Mouse (Mus musculus): Measurements from ENCODE around the gene Wfdc15b. TPM values are rescaled to one million over a fixed set of nuclear protein-coding genes. Genes with fewer than 3 reads are reported as not detected.

Wfdc15b gene
- polyA plus RNA-seq, 1 experiment, result not detected

DNA sequence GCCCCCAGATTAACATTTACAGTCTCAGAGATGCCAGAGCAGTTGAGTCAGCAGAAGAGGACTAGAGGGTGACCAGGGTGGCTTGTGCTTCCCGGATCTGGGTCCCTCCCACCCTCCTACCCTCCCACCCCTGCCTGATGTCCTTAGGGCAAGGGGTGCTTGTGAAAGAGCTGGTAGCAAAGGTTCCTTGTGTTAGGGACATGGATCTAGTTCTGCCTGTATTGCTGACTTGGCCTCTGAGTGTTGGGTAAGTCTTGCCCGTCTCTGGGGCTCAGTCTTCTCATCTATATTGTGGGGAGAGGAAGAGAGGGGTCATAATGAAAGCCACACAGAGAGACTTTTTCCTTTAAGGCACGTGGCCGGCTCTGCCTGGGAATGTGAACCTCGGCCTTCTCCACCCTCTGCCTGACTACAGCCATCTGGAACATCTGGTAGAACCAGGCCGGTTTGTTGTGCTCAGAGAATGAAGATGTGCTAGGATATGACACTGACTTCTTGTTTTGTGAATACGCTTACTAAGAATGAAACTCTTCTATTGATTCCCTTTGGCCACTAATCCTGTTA lies 38.7 kb downstream of the Wfdc15b start, which contains the start of gene Wfdc5:
Gene Wfdc5, minus strand, starts transcription at position 51 of the 564 bp plus-strand sequence.
- Histone ChIP-seq H3K27ac (ENCODE audit: insufficient read depth, low read depth, low read length) (no peak within 1 kb of the TSS), H3K4me3 (ENCODE audit: insufficient read depth, low read length) (no peak within 1 kb of the TSS), H3K4me1 (ENCODE audit: control insufficient read depth, insufficient read depth, low read length) (no peaks in the 10 kb centered on the region)
- TF ChIP-seq CTCF (IDR thresholded peaks at IDR 0.05; ENCODE audit: low read depth, low read length), result no peak
- no peak for TF ChIP-seq POLR2A (IDR thresholded peaks at IDR 0.05; ENCODE audit: borderline replicate concordance, low read depth, low read length)

DNA sequence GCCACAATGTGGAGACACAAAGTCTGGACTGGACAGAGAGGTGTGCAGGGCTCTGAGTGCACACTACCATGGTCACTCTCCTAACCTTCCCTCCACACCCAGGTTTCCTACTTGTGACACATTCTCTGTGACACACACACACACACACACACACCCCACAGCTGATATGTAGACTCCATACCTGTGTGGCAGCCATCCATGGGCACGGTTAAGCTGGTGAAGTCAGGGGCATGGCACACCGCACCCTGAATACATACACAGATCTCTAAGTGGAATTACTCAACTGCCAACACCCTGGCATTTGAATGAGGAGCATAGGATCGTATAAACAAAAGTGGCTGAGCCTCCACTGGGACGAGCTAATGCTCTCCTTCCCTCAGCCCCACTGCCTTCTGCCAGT lies 40.7 kb downstream of the Wfdc15b start:
- TF ChIP-seq CTCF (IDR thresholded peaks at IDR 0.05; ENCODE audit: low read depth, low read length) (no peak), POLR2A (IDR thresholded peaks at IDR 0.05; ENCODE audit: borderline replicate concordance, low read depth, low read length) (no peak)
- Histone ChIP-seq H3K4me3 (ENCODE audit: insufficient read depth, low read length) (no peak overlapping the region), H3K27ac (ENCODE audit: insufficient read depth, low read depth, low read length) (no peak overlapping the region)

DNA sequence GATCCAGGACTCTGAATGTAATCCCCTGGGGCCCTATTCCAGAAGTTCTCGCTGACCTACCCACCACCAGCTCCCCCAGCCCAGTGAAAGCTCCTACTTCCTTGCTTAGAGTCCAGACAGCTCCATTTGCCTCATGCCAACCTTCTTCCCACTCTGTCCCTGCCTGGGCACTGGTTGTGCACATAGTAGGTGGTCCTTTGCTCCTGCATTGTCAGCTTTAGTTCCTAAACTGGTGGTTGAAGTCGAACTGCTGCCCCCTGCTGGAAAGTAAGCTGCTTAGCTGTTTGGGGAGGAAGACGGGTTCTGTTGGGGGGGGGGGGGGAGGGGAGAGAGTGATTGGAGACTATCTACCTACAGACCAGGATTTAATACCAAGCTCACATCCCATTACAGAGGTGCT lies 41.3 kb downstream of the Wfdc15b start:
- no peaks in the 10 kb centered on the region for H3K4me1 ChIP-seq (ENCODE audit: control insufficient read depth, insufficient read depth, low read length)
- no peak overlapping the region for H3K27ac ChIP-seq (ENCODE audit: insufficient read depth, low read depth, low read length)
- no peak overlapping the region for H3K4me3 ChIP-seq (ENCODE audit: insufficient read depth, low read length)
- TF ChIP-seq POLR2A (IDR thresholded peaks at IDR 0.05; ENCODE audit: borderline replicate concordance, low read depth, low read length), result no peak
- peak; percentile 67 for TF ChIP-seq CTCF (IDR thresholded peaks at IDR 0.05; ENCODE audit: low read depth, low read length)

More for the DNA sequence above, 40.7 kb downstream of the Wfdc15b start:
- H3K4me1 ChIP-seq (ENCODE audit: control insufficient read depth, insufficient read depth, low read length), result no peaks in the 10 kb centered on the region

DNA sequence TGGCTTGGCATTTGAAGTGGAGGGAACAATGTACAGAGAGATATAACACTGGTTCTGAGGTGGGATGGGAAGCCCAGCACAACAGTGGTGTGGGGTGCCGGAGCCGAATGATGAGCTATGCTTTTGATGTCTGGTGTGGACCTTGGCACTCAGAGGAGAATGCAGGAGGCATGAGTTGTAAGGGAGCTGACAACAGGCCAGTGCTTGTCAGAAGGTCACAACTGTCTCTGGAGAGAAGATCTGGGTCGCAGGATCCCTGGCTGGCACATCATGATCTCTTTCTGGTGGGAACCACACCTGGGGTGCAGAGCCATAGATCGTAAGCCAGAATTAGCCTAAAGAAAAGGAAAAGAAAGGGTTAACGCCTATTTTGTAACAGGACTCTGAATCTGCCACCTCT lies 43.6 kb downstream of the Wfdc15b start:
- no peak overlapping the region for H3K4me3 ChIP-seq (ENCODE audit: insufficient read depth, low read length)
- no peak overlapping the region for H3K27ac ChIP-seq (ENCODE audit: insufficient read depth, low read depth, low read length)
- no peaks in the 10 kb centered on the region for H3K4me1 ChIP-seq (ENCODE audit: control insufficient read depth, insufficient read depth, low read length)
- TF ChIP-seq CTCF (IDR thresholded peaks at IDR 0.05; ENCODE audit: low read depth, low read length) (no peak), POLR2A (IDR thresholded peaks at IDR 0.05; ENCODE audit: borderline replicate concordance, low read depth, low read length) (no peak)

DNA sequence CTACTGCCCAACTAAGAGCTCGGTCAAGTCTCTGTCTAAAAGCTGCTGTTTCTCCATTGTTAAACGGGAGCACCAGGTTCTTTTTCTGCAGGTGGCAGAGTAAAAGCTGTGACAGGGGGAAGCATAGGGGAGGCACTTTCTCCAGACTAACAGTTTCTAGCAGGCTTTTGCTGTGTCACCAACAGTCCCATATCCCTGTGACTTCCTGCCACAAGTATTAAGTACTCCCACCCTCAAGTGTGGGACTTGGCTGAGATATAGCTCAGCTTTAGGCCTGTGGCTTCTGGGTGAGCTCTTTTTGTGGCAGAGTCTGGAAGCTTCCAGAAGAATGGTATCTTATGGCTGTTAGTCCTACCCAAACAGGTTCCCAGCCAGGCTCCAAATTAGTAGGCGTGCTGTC lies 45.6 kb downstream of the Wfdc15b start:
- Histone ChIP-seq H3K4me3 (ENCODE audit: insufficient read depth, low read length) (no peak overlapping the region), H3K4me1 (ENCODE audit: control insufficient read depth, insufficient read depth, low read length) (no peaks in the 10 kb centered on the region), H3K27ac (ENCODE audit: insufficient read depth, low read depth, low read length) (no peak overlapping the region)
- TF ChIP-seq CTCF (IDR thresholded peaks at IDR 0.05; ENCODE audit: low read depth, low read length) (no peak), POLR2A (IDR thresholded peaks at IDR 0.05; ENCODE audit: borderline replicate concordance, low read depth, low read length) (no peak)

DNA sequence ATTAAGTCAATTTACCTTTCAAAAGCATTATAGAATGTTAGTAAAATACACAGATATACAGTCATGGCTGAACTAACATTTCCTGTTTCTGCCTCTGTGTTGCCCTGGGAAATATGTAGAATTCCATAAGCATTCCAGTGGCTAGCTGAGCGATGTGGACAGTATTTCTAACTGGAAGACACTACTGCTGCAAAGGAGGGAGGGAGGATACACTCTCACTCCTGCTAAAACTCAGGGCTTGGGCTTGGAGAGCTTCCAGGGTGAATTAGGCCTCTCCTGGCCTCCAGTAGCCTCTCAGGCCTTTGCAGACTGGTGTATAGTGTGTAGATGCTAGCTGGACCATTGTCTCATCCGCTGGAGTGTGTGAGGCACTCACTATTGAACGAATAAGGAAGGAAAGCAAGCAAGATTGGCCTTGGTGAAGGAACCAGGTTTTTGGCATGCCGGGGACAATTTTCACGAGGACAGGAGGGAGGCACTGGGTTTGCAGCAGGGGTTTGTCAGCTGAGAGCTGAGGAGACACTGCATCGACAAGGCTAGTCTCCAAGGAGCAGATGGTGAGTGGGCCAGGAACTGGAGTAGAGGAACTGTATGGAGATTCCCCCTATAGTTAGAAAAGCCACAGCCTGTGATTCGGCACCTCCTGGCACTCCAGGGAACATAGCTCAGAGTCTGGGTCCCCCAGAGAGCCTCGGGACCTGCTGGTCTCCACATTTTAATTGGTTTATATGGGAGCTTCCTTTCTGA lies 46.6 kb downstream of the Wfdc15b start:
- no peak overlapping the region for H3K4me3 ChIP-seq (ENCODE audit: insufficient read depth, low read length)
- no peaks in the 10 kb centered on the region for H3K4me1 ChIP-seq (ENCODE audit: control insufficient read depth, insufficient read depth, low read length)
- no peak overlapping the region for H3K27ac ChIP-seq (ENCODE audit: insufficient read depth, low read depth, low read length)
- TF ChIP-seq POLR2A (IDR thresholded peaks at IDR 0.05; ENCODE audit: borderline replicate concordance, low read depth, low read length), result no peak
- no peak for TF ChIP-seq CTCF (IDR thresholded peaks at IDR 0.05; ENCODE audit: low read depth, low read length)

DNA sequence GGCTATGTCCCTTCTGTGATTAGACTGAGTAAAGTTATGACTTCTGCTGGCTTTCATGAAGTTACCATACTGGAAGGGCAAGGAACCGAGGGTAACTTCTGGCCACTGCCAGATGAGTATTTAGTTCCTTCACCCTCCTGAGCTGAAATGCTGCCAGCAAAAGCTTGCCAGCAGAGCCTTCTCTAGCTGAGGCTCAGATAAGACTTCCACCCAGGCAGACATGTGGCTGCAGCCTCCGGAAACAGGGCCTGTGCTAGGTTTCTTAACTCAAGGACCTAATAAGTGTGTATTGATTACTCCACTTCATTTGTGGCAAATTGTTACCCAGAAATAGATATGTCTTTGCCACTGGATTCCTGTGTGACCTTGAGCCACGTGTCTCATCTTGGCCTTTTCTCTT lies 48.1 kb downstream of the Wfdc15b start:
- TF ChIP-seq CTCF (IDR thresholded peaks at IDR 0.05; ENCODE audit: low read depth, low read length), result no peak
- no peak for TF ChIP-seq POLR2A (IDR thresholded peaks at IDR 0.05; ENCODE audit: borderline replicate concordance, low read depth, low read length)
- no peak overlapping the region for H3K4me3 ChIP-seq (ENCODE audit: insufficient read depth, low read length)
- H3K4me1 ChIP-seq (ENCODE audit: control insufficient read depth, insufficient read depth, low read length), result no peaks in the 10 kb centered on the region
- no peak overlapping the region for H3K27ac ChIP-seq (ENCODE audit: insufficient read depth, low read depth, low read length)

DNA sequence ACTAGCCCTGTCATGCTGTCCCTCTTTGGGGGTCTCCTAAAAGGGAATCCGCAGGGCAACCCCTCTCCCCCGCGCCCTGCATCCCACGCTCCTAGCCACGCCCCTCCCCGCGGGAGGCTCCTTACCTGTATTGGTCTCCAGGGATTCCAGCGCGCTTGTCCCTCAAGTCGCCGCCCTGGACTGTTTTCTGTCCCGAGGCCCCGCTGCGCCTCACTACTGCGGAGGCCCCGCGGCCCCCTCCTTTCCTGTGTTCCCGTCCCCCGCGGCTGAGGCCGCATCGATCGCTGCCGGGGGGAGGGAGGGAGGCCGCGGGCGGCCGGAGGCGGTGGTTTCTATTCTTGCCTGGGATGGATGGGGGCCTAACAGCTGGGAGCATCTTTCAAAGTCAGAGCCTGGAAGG lies 50.6 kb downstream of the Wfdc15b start, which contains the start of gene Kcns1:
Gene Kcns1, minus strand, starts transcription at position 212 of the 400 bp plus-strand sequence.
- Histone ChIP-seq H3K4me3 (ENCODE audit: insufficient read depth, low read length) (no peak within 1 kb of the TSS), H3K27ac (ENCODE audit: insufficient read depth, low read depth, low read length) (no peak within 1 kb of the TSS), H3K4me1 (ENCODE audit: control insufficient read depth, insufficient read depth, low read length) (no peaks in the 10 kb centered on the region)
- TF ChIP-seq POLR2A (IDR thresholded peaks at IDR 0.05; ENCODE audit: borderline replicate concordance, low read depth, low read length) (no peak), CTCF (IDR thresholded peaks at IDR 0.05; ENCODE audit: low read depth, low read length) (no peak)

DNA sequence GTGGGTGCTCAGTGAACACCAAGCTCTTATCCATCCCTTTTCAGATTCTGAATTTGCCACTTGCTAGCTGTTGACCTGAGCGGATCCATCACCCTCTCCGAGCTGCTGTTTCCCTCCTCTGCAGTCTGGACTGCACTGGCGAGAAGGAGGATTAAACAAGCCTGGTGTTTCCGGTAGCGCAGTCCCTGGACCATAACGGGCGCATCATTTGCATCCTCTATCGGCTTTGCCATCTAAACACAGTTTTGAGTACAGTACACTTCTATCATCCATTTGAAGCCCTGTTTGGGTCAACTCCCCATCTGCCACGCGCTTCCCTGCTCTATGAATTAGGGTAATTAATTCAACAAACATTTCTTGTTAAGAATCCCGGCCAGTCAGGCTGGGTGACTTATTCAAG lies 51.1 kb downstream of the Wfdc15b start:
- Histone ChIP-seq H3K4me3 (ENCODE audit: insufficient read depth, low read length) (no peak overlapping the region), H3K27ac (ENCODE audit: insufficient read depth, low read depth, low read length) (no peak overlapping the region), H3K4me1 (ENCODE audit: control insufficient read depth, insufficient read depth, low read length) (no peaks in the 10 kb centered on the region)
- TF ChIP-seq CTCF (IDR thresholded peaks at IDR 0.05; ENCODE audit: low read depth, low read length), result no peak
- no peak for TF ChIP-seq POLR2A (IDR thresholded peaks at IDR 0.05; ENCODE audit: borderline replicate concordance, low read depth, low read length)

DNA sequence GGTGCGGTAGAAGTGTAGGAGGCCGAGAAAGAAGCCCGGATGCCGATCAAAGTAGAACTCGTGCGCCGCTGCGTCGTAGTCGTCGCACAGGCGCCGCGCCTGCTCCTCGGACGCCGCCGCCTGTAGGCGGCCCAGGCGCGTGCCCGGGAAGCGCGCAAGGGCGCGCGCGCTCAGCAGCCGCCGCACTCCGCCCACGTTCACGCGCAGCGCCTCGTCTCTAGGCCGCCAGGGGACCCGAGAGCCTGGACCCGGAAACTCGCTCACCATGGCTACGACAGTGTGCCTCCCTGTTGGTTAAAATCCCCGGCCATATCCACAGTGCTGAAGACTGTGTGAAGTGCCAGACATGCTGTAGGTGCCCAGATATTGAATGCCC lies 52.9 kb downstream of the Wfdc15b start:
- Histone ChIP-seq H3K27ac (ENCODE audit: insufficient read depth, low read depth, low read length) (no peak overlapping the region), H3K4me1 (ENCODE audit: control insufficient read depth, insufficient read depth, low read length) (no peaks in the 10 kb centered on the region), H3K4me3 (ENCODE audit: insufficient read depth, low read length) (no peak overlapping the region)
- TF ChIP-seq POLR2A (IDR thresholded peaks at IDR 0.05; ENCODE audit: borderline replicate concordance, low read depth, low read length) (no peak), CTCF (IDR thresholded peaks at IDR 0.05; ENCODE audit: low read depth, low read length) (no peak)
